Comparison of ENCODE assay signal across 19 mouse cellular contexts in genomic region chr7:125559537-125559936, GRCm38 (mm10). TPM values are rescaled to one million over a fixed set of nuclear protein-coding genes. Genes with fewer than 3 reads are reported as not detected.
DNase-seq lines count a peak whose midpoint lies in the region; ATAC-seq and TF ChIP-seq lines count a peak whose summit lies in the region.
"Had no signal": no experiment of that assay in that cellular context is flagged by ENCODE, and none has a peak within 500 bp of the region (broad histone marks: within the 10 kb centered on the region; RNA-seq: fewer than 3 reads in every experiment).

No protein-coding gene starts in this region.

- no peak for TF ChIP-seq CTCF in liver, postnatal 0 days (IDR thresholded peaks at IDR 0.05; ENCODE audit: low read depth)
- TF ChIP-seq CTCF in stomach, postnatal 0 days (IDR thresholded peaks at IDR 0.05; ENCODE audit: low read depth): no peak

- ATAC-seq in heart, embryonic 12.5 days (ENCODE audit: insufficient number of reproducible peaks, low FRiP score): no peak
- no peak for ATAC-seq in liver, postnatal 0 days
- ATAC-seq in stomach, postnatal 0 days (ENCODE audit: low FRiP score, low TSS enrichment): no peak
- ATAC-seq: forebrain, embryonic 13.5 days had no signal

- no peaks in the 10 kb centered on the region for H3K9me3 ChIP-seq in heart, embryonic 12.5 days (replicated peaks)
- H3K9me3 ChIP-seq in liver, postnatal 0 days (ENCODE audit: low read length): no peaks in the 10 kb centered on the region
- H3K9me3 ChIP-seq in stomach, postnatal 0 days (ENCODE audit: control insufficient read depth, low read length): no peaks in the 10 kb centered on the region
- H3K9me3 ChIP-seq: forebrain, embryonic 13.5 days; heart, embryonic 15.5 days; kidney, embryonic 15.5 days; midbrain, embryonic 12.5 days had no signal

- no peak overlapping the region for H3K27ac ChIP-seq in heart, embryonic 12.5 days (ENCODE audit: poor library complexity, severe bottlenecking)
- peak overlapping the region; percentile 71 for H3K27ac ChIP-seq in liver, postnatal 0 days (ENCODE audit: low read depth)
- H3K27ac ChIP-seq in stomach, postnatal 0 days (replicated peaks): peak overlapping the region; percentile 77
- H3K27ac ChIP-seq: forebrain, embryonic 13.5 days; heart, embryonic 15.5 days; kidney, embryonic 15.5 days; midbrain, embryonic 12.5 days had no signal

- TF ChIP-seq EP300 in liver, postnatal 0 days (IDR thresholded peaks at IDR 0.05; ENCODE audit: low read depth): no peak
- TF ChIP-seq EP300 in stomach, postnatal 0 days (optimal IDR thresholded peaks at IDR 0.05): no peak

- no peaks in the 10 kb centered on the region for H3K27me3 ChIP-seq in heart, embryonic 12.5 days (replicated peaks)
- no peaks in the 10 kb centered on the region for H3K27me3 ChIP-seq in liver, postnatal 0 days (ENCODE audit: insufficient read depth, low read length)
- H3K27me3 ChIP-seq in stomach, postnatal 0 days (ENCODE audit: control insufficient read depth, insufficient read depth, low read length): no peaks in the 10 kb centered on the region
- H3K27me3 ChIP-seq: forebrain, embryonic 13.5 days; heart, embryonic 15.5 days; kidney, embryonic 15.5 days; midbrain, embryonic 12.5 days had no signal

- peaks cover 29% of the 10 kb centered on the region for H3K4me1 ChIP-seq in heart, embryonic 12.5 days (replicated peaks)
- peaks cover 84% of the 10 kb centered on the region for H3K4me1 ChIP-seq in liver, postnatal 0 days (ENCODE audit: insufficient read depth)
- H3K4me1 ChIP-seq in stomach, postnatal 0 days (replicated peaks; ENCODE audit: control insufficient read depth, insufficient read depth): peaks cover 19% of the 10 kb centered on the region
- H3K4me1 ChIP-seq: forebrain, embryonic 13.5 days had no signal

- H3K4me2 ChIP-seq in heart, embryonic 12.5 days: no peak overlapping the region
- H3K4me2 ChIP-seq in liver, postnatal 0 days (ENCODE audit: low read depth, low read length): no peak overlapping the region
- H3K4me2 ChIP-seq in stomach, postnatal 0 days (replicated peaks; ENCODE audit: low read depth): no peak overlapping the region
- H3K4me2 ChIP-seq: forebrain, embryonic 13.5 days; heart, embryonic 15.5 days; kidney, embryonic 15.5 days; midbrain, embryonic 12.5 days had no signal

- H3K9ac ChIP-seq in heart, embryonic 12.5 days: no peak overlapping the region
- H3K9ac ChIP-seq in liver, postnatal 0 days (replicated peaks): no peak overlapping the region
- H3K9ac ChIP-seq in stomach, postnatal 0 days (ENCODE audit: low read length): no peak overlapping the region
- H3K9ac ChIP-seq: forebrain, embryonic 13.5 days; heart, embryonic 15.5 days; kidney, embryonic 15.5 days; midbrain, embryonic 12.5 days had no signal

- no peak overlapping the region for H3K4me3 ChIP-seq in heart, embryonic 12.5 days
- H3K4me3 ChIP-seq in liver, postnatal 0 days (ENCODE audit: low read depth, low read length): no peak overlapping the region
- no peak overlapping the region for H3K4me3 ChIP-seq in stomach, postnatal 0 days (ENCODE audit: low read depth, low read length)
- H3K4me3 ChIP-seq: forebrain, embryonic 13.5 days; heart, embryonic 15.5 days; kidney, embryonic 15.5 days; midbrain, embryonic 12.5 days; myocyte had no signal

- no peaks in the 10 kb centered on the region for H3K36me3 ChIP-seq in heart, embryonic 12.5 days
- H3K36me3 ChIP-seq in liver, postnatal 0 days (replicated peaks; ENCODE audit: insufficient read depth, low read length): peaks cover 12% of the 10 kb centered on the region
- H3K36me3 ChIP-seq in stomach, postnatal 0 days (ENCODE audit: control insufficient read depth, insufficient read depth, low read length): no peaks in the 10 kb centered on the region
- H3K36me3 ChIP-seq: heart, embryonic 15.5 days; kidney, embryonic 15.5 days; midbrain, embryonic 12.5 days had no signal

- peak; percentile 98 for DNase-seq in heart, adult 11 months
- DNase-seq in liver, postnatal 0 days: no peak
- DNase-seq in liver: no peak
- DNase-seq in thymus, postnatal 14 days: peak; percentile 4
- DNase-seq in thymus, postnatal 36 days: no peak
- DNase-seq in stomach, postnatal 0 days (ENCODE audit: low spot score): no peak
- DNase-seq in spleen, postnatal 4 days (ENCODE audit: low spot score in 2 of 2): no peak
- DNase-seq: adrenal gland, adult 8-10 months; cerebellum, adult 9-11 months; embryo, embryonic 11 days; right cerebral cortex, adult 18-20 months; spleen, adult 18-20 months; thymus, adult 18-20 months had no signal

- 79% methylated on average over 10 of the region's 10 CpGs for WGBS in heart, embryonic 12.5 days
- WGBS in liver, postnatal 0 days (ENCODE audit: insufficient replicate concordance): 83% methylated on average over 10 of the region's 10 CpGs
- 82% methylated on average over 10 of the region's 10 CpGs for WGBS in stomach, postnatal 0 days

RNA-seq across cellular contexts. Expression of gene Il4ra, which starts 7.6 kb away (rescaled TPM):
- polyA plus RNA-seq in heart, embryonic 12.5 days (2016; fragmentation: Nextera tagmentation; extraction: Ambion mirVana): 3.5 and 3.8 TPM in 2 replicates
- polyA plus RNA-seq in liver, postnatal 0 days (2015; fragmentation: Nextera tagmentation; extraction: Ambion mirVana): 8.7 and 9.5 TPM in 2 replicates
- 13.4 and 13.9 TPM in 2 replicates for polyA plus RNA-seq in stomach, postnatal 0 days (2015; fragmentation: Nextera tagmentation; extraction: Ambion mirVana)

RNA-seq across cellular contexts. Expression of gene Il21r, which starts 43.7 kb away (rescaled TPM):
- 0.18 and 0.23 TPM in 2 replicates for polyA plus RNA-seq in heart, embryonic 12.5 days (2016; fragmentation: Nextera tagmentation; extraction: Ambion mirVana)
- 0.70 TPM in 2 replicates for polyA plus RNA-seq in liver, postnatal 0 days (2015; fragmentation: Nextera tagmentation; extraction: Ambion mirVana)
- polyA plus RNA-seq in stomach, postnatal 0 days (2015; fragmentation: Nextera tagmentation; extraction: Ambion mirVana): 0.29 and 0.45 TPM in 2 replicates

Comparison
In these comparisons a context has a peak if more than half of its experiments do, and no peak if none do; other contexts are left out.
1. DNase-seq: peak in heart, adult 11 months (single experiment) and thymus, postnatal 14 days (single experiment); none in liver, postnatal 0 days (single experiment), liver (single experiment), thymus, postnatal 36 days (0 of 2), stomach, postnatal 0 days (single experiment) and spleen, postnatal 4 days (0 of 2).